In the genomic region with DNA sequence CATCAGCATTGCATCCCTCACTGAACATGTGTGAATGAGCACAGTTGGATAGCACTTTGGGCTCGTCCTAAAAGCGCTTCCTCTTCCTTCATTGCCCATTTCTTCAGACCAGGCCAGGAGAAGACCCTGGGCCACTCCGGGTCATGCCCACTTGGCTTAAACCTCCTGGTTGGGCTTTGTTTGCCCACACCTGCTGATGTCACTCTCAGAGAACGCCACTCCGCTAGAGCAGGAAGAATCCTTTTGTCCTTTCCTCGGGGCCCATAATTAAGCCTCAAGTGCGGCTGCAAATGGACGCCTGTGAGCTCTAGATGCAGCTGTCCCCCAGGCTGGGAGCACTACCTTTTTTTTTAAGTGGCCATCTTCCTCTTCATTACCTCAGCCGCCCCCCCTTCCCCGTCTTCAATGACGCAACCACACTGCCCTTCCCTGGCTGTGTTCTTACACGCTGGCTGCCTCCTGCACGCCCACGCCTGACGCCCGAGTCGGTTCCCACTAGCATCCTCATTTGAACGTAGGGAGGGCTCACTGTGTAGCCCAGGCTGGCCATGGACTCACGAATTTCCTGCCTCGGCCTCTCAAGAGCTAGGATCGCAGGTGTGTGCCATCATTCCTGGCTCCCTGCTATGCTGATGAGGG, we compare ENCODE assay signal across 16 mouse cellular contexts.
DNase-seq lines count a peak whose midpoint lies in the region; ATAC-seq lines count a peak whose summit lies in the region.
"Had no signal": no experiment of that assay in that cellular context is flagged by ENCODE, and none has a peak within 500 bp of the region (broad histone marks: within the 10 kb centered on the region; RNA-seq: fewer than 3 reads in every experiment).

No protein-coding gene starts in this region.

- ATAC-seq in hindbrain, embryonic 16.5 days: no peak
- ATAC-seq in midbrain, embryonic 12.5 days (ENCODE audit: low FRiP score, low read depth): no peak
- ATAC-seq in midbrain, embryonic 11.5 days (ENCODE audit: low FRiP score): no peak
- no peak for ATAC-seq in midbrain, embryonic 14.5 days (ENCODE audit: low FRiP score, low TSS enrichment)
- ATAC-seq in activated CD4-positive, CD25-positive, alpha-beta regulatory T cell, adult 4 months: no peak
- ATAC-seq: inflammation-experienced regulatory T-cells, adult 6 months; Patski had no signal

- no peak overlapping the region for H3K4me2 ChIP-seq in hindbrain, embryonic 16.5 days (ENCODE audit: low read length)
- H3K4me2 ChIP-seq in midbrain, embryonic 12.5 days (replicated peaks): no peak overlapping the region
- H3K4me2 ChIP-seq in midbrain, embryonic 11.5 days: no peak overlapping the region
- no peak overlapping the region for H3K4me2 ChIP-seq in midbrain, embryonic 14.5 days (ENCODE audit: low read length)
- H3K4me2 ChIP-seq: heart, embryonic 13.5 days had no signal

- peaks cover 94% of the 10 kb centered on the region for H3K36me3 ChIP-seq in hindbrain, embryonic 10.5 days
- H3K36me3 ChIP-seq in hindbrain, embryonic 16.5 days (ENCODE audit: control insufficient read depth, insufficient read depth, low read length): peaks cover 34% of the 10 kb centered on the region
- H3K36me3 ChIP-seq in midbrain, embryonic 12.5 days: peaks cover 83% of the 10 kb centered on the region
- H3K36me3 ChIP-seq in midbrain, embryonic 11.5 days (ENCODE audit: control insufficient read depth, insufficient read depth, low read length): peaks cover 10% of the 10 kb centered on the region
- peaks cover 66% of the 10 kb centered on the region for H3K36me3 ChIP-seq in midbrain, embryonic 14.5 days (ENCODE audit: control insufficient read depth, insufficient read depth, low read length)

- H3K9ac ChIP-seq in hindbrain, embryonic 16.5 days (ENCODE audit: low read depth, low read length): no peak overlapping the region
- no peak overlapping the region for H3K9ac ChIP-seq in midbrain, embryonic 12.5 days (replicated peaks)
- no peak overlapping the region for H3K9ac ChIP-seq in midbrain, embryonic 11.5 days (ENCODE audit: low read length)
- no peak overlapping the region for H3K9ac ChIP-seq in midbrain, embryonic 14.5 days (replicated peaks; ENCODE audit: low read length)
- H3K9ac ChIP-seq: heart, embryonic 13.5 days had no signal

- no peak overlapping the region for H3K4me3 ChIP-seq in hindbrain, embryonic 10.5 days
- H3K4me3 ChIP-seq in hindbrain, embryonic 16.5 days (ENCODE audit: low read length): no peak overlapping the region
- no peak overlapping the region for H3K4me3 ChIP-seq in midbrain, embryonic 12.5 days
- H3K4me3 ChIP-seq in midbrain, embryonic 11.5 days (ENCODE audit: low read depth, low read length): no peak overlapping the region
- no peak overlapping the region for H3K4me3 ChIP-seq in midbrain, embryonic 14.5 days (replicated peaks; ENCODE audit: low read depth, low read length)
- H3K4me3 ChIP-seq: heart, embryonic 13.5 days had no signal

- DNase-seq in hindbrain, embryonic 10.5 days (ENCODE audit: low spot score): no peak
- DNase-seq in midbrain, embryonic 11.5 days (ENCODE audit: low spot score, missing footprints): no peak
- DNase-seq in midbrain, embryonic 14.5 days: no peak
- no peak for DNase-seq in liver
- DNase-seq in Muller cell, postnatal 12 days (ENCODE audit: inconsistent ontology term): no peak
- DNase-seq: adrenal gland, adult 8-10 months; cerebellum, adult 11 months; embryo, embryonic 11 days; kidney, postnatal 10 days; lung, postnatal 14 days had no signal

- H3K27me3 ChIP-seq in hindbrain, embryonic 10.5 days (ENCODE audit: insufficient read depth, poor library complexity, severe bottlenecking): no peaks in the 10 kb centered on the region
- H3K27me3 ChIP-seq in hindbrain, embryonic 16.5 days (replicated peaks; ENCODE audit: control insufficient read depth, insufficient read depth, low read length): no peaks in the 10 kb centered on the region
- no peaks in the 10 kb centered on the region for H3K27me3 ChIP-seq in midbrain, embryonic 12.5 days
- no peaks in the 10 kb centered on the region for H3K27me3 ChIP-seq in midbrain, embryonic 11.5 days (ENCODE audit: control insufficient read depth, insufficient read depth, low read length)
- no peaks in the 10 kb centered on the region for H3K27me3 ChIP-seq in midbrain, embryonic 14.5 days (ENCODE audit: control insufficient read depth, insufficient read depth, low read length)
- H3K27me3 ChIP-seq: heart, embryonic 13.5 days; Patski had no signal

- WGBS in hindbrain, embryonic 10.5 days: 81% methylated on average over 21 of the region's 21 CpGs
- 72% methylated on average over 21 of the region's 21 CpGs for WGBS in hindbrain, embryonic 16.5 days
- WGBS in midbrain, embryonic 12.5 days: 80% methylated on average over 21 of the region's 21 CpGs
- WGBS in midbrain, embryonic 11.5 days: 76% methylated on average over 21 of the region's 21 CpGs
- 74% methylated on average over 21 of the region's 21 CpGs for WGBS in midbrain, embryonic 14.5 days

- H3K27ac ChIP-seq in hindbrain, embryonic 10.5 days: peak overlapping the region; percentile 8; the same call in 1 of the 2 replicates
- no peak overlapping the region for H3K27ac ChIP-seq in hindbrain, embryonic 16.5 days (ENCODE audit: low read depth, low read length)
- H3K27ac ChIP-seq in midbrain, embryonic 12.5 days (replicated peaks): peak overlapping the region; percentile 10; the same call in 1 of the 2 replicates
- H3K27ac ChIP-seq in midbrain, embryonic 11.5 days (ENCODE audit: low read depth, low read length): no peak overlapping the region
- 0 out of 2 replicates have a peak overlapping the region, but pooled peaks have one; percentile 26 for H3K27ac ChIP-seq in midbrain, embryonic 14.5 days (replicated peaks; ENCODE audit: low read depth, low read length)
- H3K27ac ChIP-seq: heart, embryonic 13.5 days had no signal

- H3K9me3 ChIP-seq in hindbrain, embryonic 10.5 days: no peaks in the 10 kb centered on the region
- H3K9me3 ChIP-seq in hindbrain, embryonic 16.5 days (ENCODE audit: control insufficient read depth, low read length): no peaks in the 10 kb centered on the region
- no peaks in the 10 kb centered on the region for H3K9me3 ChIP-seq in midbrain, embryonic 12.5 days
- no peaks in the 10 kb centered on the region for H3K9me3 ChIP-seq in midbrain, embryonic 11.5 days (ENCODE audit: control insufficient read depth, low read length)
- no peaks in the 10 kb centered on the region for H3K9me3 ChIP-seq in midbrain, embryonic 14.5 days (ENCODE audit: control insufficient read depth, low read length)
- H3K9me3 ChIP-seq: heart, embryonic 13.5 days had no signal

- peaks cover 9% of the 10 kb centered on the region; the same call in 1 of the 2 replicates for H3K4me1 ChIP-seq in hindbrain, embryonic 10.5 days (replicated peaks)
- H3K4me1 ChIP-seq in hindbrain, embryonic 16.5 days (ENCODE audit: control insufficient read depth, insufficient read depth, low read depth, low read length): no peaks in the 10 kb centered on the region
- no peaks in the 10 kb centered on the region; the same call in 1 of the 2 replicates for H3K4me1 ChIP-seq in midbrain, embryonic 12.5 days
- no peaks in the 10 kb centered on the region for H3K4me1 ChIP-seq in midbrain, embryonic 11.5 days (ENCODE audit: control insufficient read depth, insufficient read depth, low read length)
- H3K4me1 ChIP-seq in midbrain, embryonic 14.5 days (ENCODE audit: control insufficient read depth, insufficient read depth, low read length): no peaks in the 10 kb centered on the region

Comparison
In these comparisons a context has a peak if more than half of its experiments do, and no peak if none do; other contexts are left out.
1. H3K27ac ChIP-seq: peak in hindbrain, embryonic 10.5 days (single experiment), midbrain, embryonic 12.5 days (single experiment) and midbrain, embryonic 14.5 days (single experiment); none in hindbrain, embryonic 16.5 days (single experiment) and midbrain, embryonic 11.5 days (single experiment).